Mouse (Mus musculus) cerebellum, adult 2 months (tissue): ENCODE measurements around the gene Pms1.

Source experiments
- CTCF ChIP-seq: fragments of 200-500 bp; IDR thresholded peaks from 2 replicates; pipeline ENCODE4 v1.5.1; 2011; ENCODE audit warnings: low read depth, mild to moderate bottlenecking, control low read depth, low read length, moderate library complexity, borderline replicate concordance; ENCODE audit not compliant: insufficient read depth
- POLR2A ChIP-seq: fragments of 200-500 bp; IDR thresholded peaks from 2 replicates; pipeline ENCODE4 v1.6.1; 2011; ENCODE audit warnings: low read length, control low read depth, borderline replicate concordance; ENCODE audit not compliant: insufficient read depth

- TF ChIP-seq POLR2A (no peak), CTCF (no peak)
Measured at GRCm38 (mm10) chr1:53189620-53190019, 107.2 kb downstream of the Pms1 start.
